Mouse (Mus musculus) CH12.LX (cell line): ENCODE results near the gene Ddx58.

ENCODE experiments used
- POLR2AphosphoS2 ChIP-seq: IDR thresholded peaks from 2 replicates; pipeline ENCODE4 v1.6.1; 2011; ENCODE audit warnings: low read depth, low read length, improper control_type of control experiment
- SMC3 ChIP-seq: IDR thresholded peaks from 2 replicates; pipeline ENCODE4 v1.6.1; 2011; ENCODE audit warnings: low read depth, low read length, improper control_type of control experiment
- USF1 ChIP-seq: IDR thresholded peaks from 2 replicates; pipeline ENCODE4 v1.6.1; 2014; ENCODE audit warnings: low read depth, mild to moderate bottlenecking, inconsistent platforms, low read length, improper control_type of control experiment

DNA sequence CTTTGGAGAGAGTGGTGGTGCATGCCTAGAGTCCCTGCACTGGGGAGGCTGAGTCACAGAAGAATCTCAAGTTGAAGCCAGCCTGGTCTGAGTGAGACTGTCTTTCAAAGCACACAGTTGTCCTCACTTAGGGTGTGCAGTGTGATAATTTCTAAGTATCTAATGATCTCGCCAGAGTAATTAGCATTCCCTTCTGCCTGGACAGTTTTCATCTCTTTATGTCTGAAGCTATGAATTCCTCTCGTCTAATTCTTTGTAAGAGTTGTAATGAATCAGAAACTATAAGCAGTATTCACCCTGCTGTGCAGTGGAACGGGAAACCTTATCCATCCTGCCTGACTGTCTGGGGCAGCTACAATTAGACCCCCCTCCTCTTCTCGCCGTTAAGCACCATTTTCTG lies 31.9 kb downstream of the Ddx58 start:
- no peak for TF ChIP-seq POLR2AphosphoS2
- TF ChIP-seq USF1: no peak
- no peak for TF ChIP-seq SMC3
